Mouse (Mus musculus): Measurements from ENCODE around the gene Polr2l. TPM values are rescaled to one million over a fixed set of nuclear protein-coding genes. Genes with fewer than 3 reads are reported as not detected.

Gene Polr2l
- polyA plus RNA-seq, 1 experiment from 2014 or later: 57.5 TPM

DNA sequence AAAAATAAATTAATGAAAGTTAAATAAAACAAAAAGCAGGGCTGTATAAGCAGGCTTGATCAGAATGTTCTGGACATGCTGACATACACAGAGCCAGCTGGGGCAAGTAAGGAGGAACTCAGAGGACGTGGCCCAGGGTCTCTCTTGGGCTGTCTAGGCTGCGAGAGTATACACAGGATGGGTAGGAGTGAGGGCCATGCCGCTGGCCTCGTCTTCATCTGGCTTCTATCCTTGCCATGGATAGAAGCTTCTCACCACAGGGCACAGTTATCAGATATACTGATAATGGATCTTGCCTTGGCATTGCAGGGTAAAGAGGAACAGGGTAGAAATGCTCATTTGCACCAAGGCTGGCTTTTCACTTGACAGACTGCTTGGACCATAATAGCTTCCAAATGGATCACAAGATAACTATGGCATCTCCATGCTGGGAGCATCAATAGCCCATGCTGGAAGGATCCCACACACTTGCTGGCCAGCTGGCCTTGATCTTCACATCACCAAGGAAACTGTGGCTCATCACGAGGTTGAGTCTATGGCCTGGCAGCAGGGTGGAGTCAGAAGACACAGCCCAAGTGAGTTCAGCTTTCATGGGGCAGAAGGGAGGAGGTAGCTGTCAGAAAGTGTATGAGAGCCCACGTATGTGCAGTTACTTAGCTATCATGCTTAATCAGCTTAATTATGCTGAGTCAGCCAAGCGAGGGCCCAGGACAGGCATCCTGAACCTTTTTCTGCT lies 27.1 kb upstream of the Polr2l start:
- Histone ChIP-seq H3K9ac (no peak overlapping the region), H3K27ac (no peak overlapping the region), H3K4me1 (no peaks in the 10 kb centered on the region), H3K27me3 (no peaks in the 10 kb centered on the region), H3K9me3 (no peaks in the 10 kb centered on the region), H3K4me3 (no peak overlapping the region), H3K36me3 (peaks cover 24% of the 10 kb centered on the region; the same call in 1 of the 2 replicates), H3K4me2 (no peak overlapping the region)
- ATAC-seq (ENCODE audit: insufficient number of reproducible peaks, low FRiP score, low TSS enrichment, low read depth): no peak
- WGBS: 85% methylated on average over 7 of the region's 7 CpGs

DNA sequence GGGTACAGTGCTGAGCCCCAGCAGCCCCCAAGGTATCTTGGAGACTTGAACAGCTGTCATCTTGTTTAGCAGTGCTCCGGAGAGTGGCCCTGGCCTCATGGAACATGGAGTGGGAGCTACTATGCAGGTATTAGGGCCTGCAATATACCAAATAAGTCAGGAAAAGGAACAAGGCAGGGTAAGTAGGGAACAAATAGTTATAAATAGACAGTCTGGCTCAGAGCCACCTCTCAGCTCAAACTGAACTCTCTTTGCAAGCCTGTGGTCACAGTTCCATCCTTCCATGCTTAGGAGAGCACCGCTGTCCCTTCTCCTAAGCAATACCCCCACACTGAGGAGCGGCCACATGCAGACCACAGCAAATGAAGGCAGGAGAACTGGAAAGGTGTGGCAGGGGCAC lies 22.7 kb upstream of the Polr2l start:
- Histone ChIP-seq H3K27me3 (no peaks in the 10 kb centered on the region), H3K4me1 (no peaks in the 10 kb centered on the region), H3K9me3 (no peaks in the 10 kb centered on the region), H3K36me3 (peaks cover 46% of the 10 kb centered on the region), H3K4me3 (no peak overlapping the region), H3K27ac (no peak overlapping the region), H3K4me2 (no peak overlapping the region), H3K9ac (no peak overlapping the region)
- no peak for ATAC-seq (ENCODE audit: insufficient number of reproducible peaks, low FRiP score, low TSS enrichment, low read depth)
- WGBS: 91% methylated on average over 3 of the region's 3 CpGs

DNA sequence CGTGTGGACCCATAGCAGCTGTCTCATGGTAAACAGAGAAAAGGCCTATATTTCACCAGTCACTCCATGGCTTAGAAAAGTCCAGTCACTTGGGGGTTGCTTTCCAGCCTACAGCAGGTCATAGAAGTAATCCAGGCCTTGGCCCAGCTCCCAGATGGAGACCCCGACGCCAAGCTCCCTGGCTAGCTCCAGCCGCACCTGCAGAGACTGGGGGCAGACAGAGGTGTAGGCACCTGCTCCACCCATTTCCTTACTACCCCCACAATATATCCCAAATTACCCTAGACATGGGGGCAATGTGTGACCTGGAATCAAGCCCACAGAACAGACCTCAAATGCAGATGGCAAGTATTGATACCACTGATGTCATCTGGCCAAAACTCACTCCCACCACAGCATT lies 21.0 kb upstream of the Polr2l start:
- Histone ChIP-seq H3K4me2 (no peak overlapping the region), H3K4me1 (no peaks in the 10 kb centered on the region), H3K4me3 (no peak overlapping the region), H3K36me3 (peaks cover 46% of the 10 kb centered on the region), H3K27ac (no peak overlapping the region), H3K27me3 (no peaks in the 10 kb centered on the region), H3K9me3 (no peaks in the 10 kb centered on the region), H3K9ac (no peak overlapping the region)
- WGBS: 81% methylated on average over 4 of the region's 4 CpGs
- no peak for ATAC-seq (ENCODE audit: insufficient number of reproducible peaks, low FRiP score, low TSS enrichment, low read depth)

DNA sequence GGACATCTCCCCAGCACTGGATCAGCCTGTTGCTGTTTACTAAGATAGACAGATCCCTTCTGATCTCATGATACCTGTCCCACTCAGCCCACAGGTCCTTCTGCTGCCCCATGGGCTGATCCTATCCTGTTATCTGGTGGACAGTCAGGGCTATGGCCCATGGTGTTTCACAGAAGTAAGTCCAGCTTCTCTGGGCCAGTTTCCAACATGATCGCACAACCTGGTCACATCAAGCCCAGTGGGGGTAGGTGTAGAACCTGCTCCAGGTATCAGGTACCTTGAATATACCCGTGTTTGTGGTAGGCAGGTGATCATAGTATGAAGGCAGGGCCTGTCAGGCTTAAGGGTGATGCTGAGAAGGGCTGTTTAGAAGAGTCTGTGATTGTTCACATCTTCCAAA lies 20.4 kb upstream of the Polr2l start:
- Histone ChIP-seq H3K27ac (no peak overlapping the region), H3K9me3 (no peaks in the 10 kb centered on the region), H3K4me1 (no peaks in the 10 kb centered on the region), H3K27me3 (no peaks in the 10 kb centered on the region), H3K4me3 (no peak overlapping the region), H3K4me2 (no peak overlapping the region), H3K36me3 (peaks cover 47% of the 10 kb centered on the region), H3K9ac (no peak overlapping the region)
- no peak for ATAC-seq (ENCODE audit: insufficient number of reproducible peaks, low FRiP score, low TSS enrichment, low read depth)
- WGBS: 83% methylated on average over 2 of the region's 2 CpGs

DNA sequence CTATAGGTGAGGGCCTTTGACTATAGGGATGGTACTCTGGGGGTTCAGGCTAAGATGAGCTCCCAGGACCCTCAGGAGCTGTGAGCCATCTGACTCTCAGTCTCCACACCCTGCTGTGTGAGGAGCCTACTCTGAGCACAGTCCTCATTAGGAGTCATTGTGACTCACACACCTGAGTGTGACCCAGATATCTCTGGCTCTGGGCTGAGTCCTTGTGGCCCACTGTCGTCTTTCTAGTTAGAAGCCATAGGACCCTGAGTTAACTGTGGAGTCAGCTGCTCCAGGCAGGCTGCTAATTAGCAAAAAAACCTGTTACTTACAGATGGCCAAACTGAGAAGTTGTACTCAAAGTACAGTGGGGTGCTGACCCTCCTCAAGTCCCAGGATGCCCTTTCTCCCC lies 18.8 kb upstream of the Polr2l start:
- no peak overlapping the region for H3K4me2 ChIP-seq
- H3K4me1 ChIP-seq: no peaks in the 10 kb centered on the region
- WGBS: 71% methylated on average over 1 of the region's 1 CpGs
- H3K36me3 ChIP-seq: peaks cover 41% of the 10 kb centered on the region
- H3K27me3 ChIP-seq: no peaks in the 10 kb centered on the region
- H3K4me3 ChIP-seq: no peak overlapping the region
- no peaks in the 10 kb centered on the region for H3K9me3 ChIP-seq
- ATAC-seq (ENCODE audit: insufficient number of reproducible peaks, low FRiP score, low TSS enrichment, low read depth): no peak
- H3K27ac ChIP-seq: no peak overlapping the region
- no peak overlapping the region for H3K9ac ChIP-seq

DNA sequence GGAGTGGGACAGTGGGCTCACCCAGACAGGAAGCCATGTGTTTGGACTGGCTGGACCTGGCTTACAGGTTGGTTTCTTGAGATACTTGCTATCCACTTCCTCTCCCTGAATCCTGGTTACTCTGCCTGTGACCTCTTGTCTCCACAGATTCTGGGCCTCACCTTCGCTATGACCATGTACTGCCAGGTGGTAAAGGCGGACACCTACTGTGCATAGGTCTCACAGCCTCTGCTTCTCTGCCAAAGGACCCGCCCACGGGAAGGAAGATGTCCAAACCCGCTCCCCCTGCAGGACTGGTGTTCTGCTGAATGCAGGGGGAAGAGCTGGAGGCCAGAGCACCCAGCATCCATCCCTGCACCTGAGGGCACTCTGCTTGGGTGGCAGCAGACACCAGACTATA lies 17.8 kb upstream of the Polr2l start:
- Histone ChIP-seq H3K4me1 (no peaks in the 10 kb centered on the region), H3K27me3 (no peaks in the 10 kb centered on the region), H3K4me3 (no peak overlapping the region), H3K9ac (no peak overlapping the region), H3K4me2 (no peak overlapping the region), H3K36me3 (peaks cover 41% of the 10 kb centered on the region), H3K9me3 (no peaks in the 10 kb centered on the region), H3K27ac (no peak overlapping the region)
- WGBS: 87% methylated on average over 5 of the region's 5 CpGs
- no peak for ATAC-seq (ENCODE audit: insufficient number of reproducible peaks, low FRiP score, low TSS enrichment, low read depth)

DNA sequence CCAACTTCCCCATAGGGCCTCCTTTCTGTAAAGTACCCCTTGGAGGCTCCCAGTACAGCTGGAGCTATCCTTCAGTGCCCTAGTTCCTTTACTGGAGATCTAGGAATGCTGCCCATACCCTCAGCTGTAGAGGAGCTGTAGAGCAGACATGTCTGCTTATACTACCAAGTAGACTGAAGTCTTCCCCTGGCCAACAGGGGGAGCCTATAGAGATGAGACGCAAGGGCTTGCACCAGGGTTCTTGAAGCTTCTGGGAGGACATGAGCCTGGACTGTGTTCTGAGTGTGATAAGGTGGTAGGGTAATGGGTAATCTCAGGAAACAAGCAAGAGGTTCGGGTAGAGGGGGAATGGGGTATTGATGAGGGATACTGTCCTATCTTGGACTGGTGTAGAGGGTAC lies 16.2 kb upstream of the Polr2l start:
- no peaks in the 10 kb centered on the region for H3K27me3 ChIP-seq
- no peaks in the 10 kb centered on the region for H3K4me1 ChIP-seq
- 83% methylated on average over 2 of the region's 2 CpGs for WGBS
- H3K36me3 ChIP-seq: peaks cover 45% of the 10 kb centered on the region
- no peak overlapping the region for H3K4me3 ChIP-seq
- H3K9me3 ChIP-seq: no peaks in the 10 kb centered on the region
- no peak overlapping the region for H3K4me2 ChIP-seq
- no peak for ATAC-seq (ENCODE audit: insufficient number of reproducible peaks, low FRiP score, low TSS enrichment, low read depth)
- no peak overlapping the region for H3K9ac ChIP-seq
- no peak overlapping the region for H3K27ac ChIP-seq

DNA sequence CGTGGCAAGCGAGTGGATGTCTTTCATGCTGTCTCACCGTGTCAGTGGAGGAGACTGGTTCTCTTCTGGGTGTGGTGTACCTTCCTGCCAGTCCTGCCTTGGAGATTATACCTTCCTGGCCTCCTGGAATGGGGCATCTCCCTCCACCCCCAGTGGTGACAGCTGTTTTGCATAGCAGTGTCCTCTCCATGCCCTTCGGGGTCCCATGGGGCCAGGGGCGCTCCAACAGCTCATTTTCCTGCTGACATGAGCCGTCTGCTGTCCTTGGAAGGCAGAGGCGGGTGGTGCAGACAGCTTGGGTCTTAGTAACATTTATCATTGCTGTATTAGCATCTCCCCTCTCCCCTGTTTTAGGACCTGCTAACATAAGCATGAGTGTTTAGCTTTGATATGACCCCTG lies 12.2 kb upstream of the Polr2l start:
- no peak overlapping the region for H3K4me2 ChIP-seq
- no peak overlapping the region for H3K4me3 ChIP-seq
- WGBS: 83% methylated on average over 7 of the region's 7 CpGs
- H3K9me3 ChIP-seq: no peaks in the 10 kb centered on the region
- ATAC-seq (ENCODE audit: insufficient number of reproducible peaks, low FRiP score, low TSS enrichment, low read depth): no peak
- H3K36me3 ChIP-seq: peaks cover 20% of the 10 kb centered on the region
- H3K27me3 ChIP-seq: peaks cover 14% of the 10 kb centered on the region
- H3K4me1 ChIP-seq: peaks cover 10% of the 10 kb centered on the region
- H3K27ac ChIP-seq: no peak overlapping the region
- H3K9ac ChIP-seq: no peak overlapping the region

DNA sequence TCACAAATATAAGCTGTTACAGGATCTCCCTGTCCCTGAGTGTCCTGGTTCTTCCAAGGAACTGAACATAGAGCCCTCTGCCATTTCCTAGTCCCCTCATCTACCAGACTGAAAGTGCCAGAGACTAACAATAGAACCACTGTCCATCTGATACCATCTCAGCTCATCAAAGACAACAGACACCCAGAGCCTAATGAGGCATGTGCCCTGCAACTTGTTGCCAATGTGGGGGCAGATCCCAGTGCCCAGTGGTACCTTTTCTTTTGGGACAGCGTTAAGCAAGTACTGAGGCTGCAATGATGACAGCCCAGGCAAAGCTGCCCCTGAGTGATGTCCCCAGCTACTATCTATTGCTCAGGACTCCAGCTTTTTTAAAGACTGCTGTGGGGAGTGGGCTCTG lies 11.3 kb upstream of the Polr2l start:
- Histone ChIP-seq H3K4me3 (no peak overlapping the region), H3K9ac (no peak overlapping the region), H3K4me2 (no peak overlapping the region), H3K9me3 (no peaks in the 10 kb centered on the region), H3K36me3 (peaks cover 12% of the 10 kb centered on the region), H3K27ac (no peak overlapping the region), H3K27me3 (peaks cover 21% of the 10 kb centered on the region), H3K4me1 (peaks cover 19% of the 10 kb centered on the region)
- 87% methylated on average over 1 of the region's 1 CpGs for WGBS
- no peak for ATAC-seq (ENCODE audit: insufficient number of reproducible peaks, low FRiP score, low TSS enrichment, low read depth)

DNA sequence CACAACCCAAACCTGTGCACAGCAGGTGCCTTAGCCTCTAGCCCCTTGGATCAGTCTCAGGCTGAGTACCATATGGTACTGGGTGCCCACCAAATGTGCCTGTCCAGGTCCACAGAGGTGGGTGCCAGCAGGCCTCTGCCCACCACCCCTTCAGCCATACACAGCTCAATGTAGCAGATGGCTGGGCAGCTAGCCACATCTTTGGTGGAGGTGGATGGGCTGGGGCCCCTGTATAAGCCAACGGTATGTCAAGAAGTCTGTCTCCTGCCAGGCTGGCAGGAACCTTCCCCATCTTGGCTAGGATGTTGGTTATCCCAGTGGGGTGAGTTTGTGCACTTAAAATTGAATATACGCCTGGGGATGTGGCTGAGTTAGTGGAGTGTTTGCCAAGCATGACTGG lies 10.7 kb upstream of the Polr2l start:
- Histone ChIP-seq H3K9ac (no peak overlapping the region), H3K4me1 (peaks cover 25% of the 10 kb centered on the region), H3K4me3 (no peak overlapping the region), H3K9me3 (no peaks in the 10 kb centered on the region), H3K27ac (no peak overlapping the region), H3K36me3 (peaks cover 8% of the 10 kb centered on the region), H3K4me2 (no peak overlapping the region), H3K27me3 (peaks cover 21% of the 10 kb centered on the region)
- no peak for ATAC-seq (ENCODE audit: insufficient number of reproducible peaks, low FRiP score, low TSS enrichment, low read depth)
- WGBS: 80% methylated on average over 2 of the region's 2 CpGs

DNA sequence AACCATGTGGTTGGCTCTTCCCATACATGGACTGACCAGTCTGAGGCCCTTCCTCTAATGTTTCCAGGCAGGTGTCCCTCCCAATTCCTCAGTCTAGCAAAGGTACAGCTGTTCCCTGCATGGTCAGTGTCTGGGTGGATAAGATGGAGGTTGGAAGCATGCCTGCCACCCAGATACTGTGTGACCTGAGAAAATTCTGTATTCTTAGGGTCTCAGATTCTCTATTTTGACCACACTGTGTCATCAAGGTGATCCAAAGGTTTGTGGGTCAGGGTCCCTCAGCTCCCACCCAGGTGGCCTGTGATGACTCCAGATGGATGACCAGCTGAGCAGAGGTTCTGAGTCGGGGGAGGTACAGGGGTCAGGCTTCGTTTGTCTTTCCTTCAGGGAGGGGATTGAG lies 10.3 kb upstream of the Polr2l start:
- Histone ChIP-seq H3K9ac (no peak overlapping the region), H3K27ac (no peak overlapping the region), H3K36me3 (peaks cover 8% of the 10 kb centered on the region), H3K9me3 (no peaks in the 10 kb centered on the region), H3K4me1 (peaks cover 28% of the 10 kb centered on the region), H3K4me2 (no peak overlapping the region), H3K4me3 (no peak overlapping the region), H3K27me3 (peaks cover 21% of the 10 kb centered on the region)
- ATAC-seq (ENCODE audit: insufficient number of reproducible peaks, low FRiP score, low TSS enrichment, low read depth): no peak
- WGBS: 69% methylated on average over 2 of the region's 2 CpGs

DNA sequence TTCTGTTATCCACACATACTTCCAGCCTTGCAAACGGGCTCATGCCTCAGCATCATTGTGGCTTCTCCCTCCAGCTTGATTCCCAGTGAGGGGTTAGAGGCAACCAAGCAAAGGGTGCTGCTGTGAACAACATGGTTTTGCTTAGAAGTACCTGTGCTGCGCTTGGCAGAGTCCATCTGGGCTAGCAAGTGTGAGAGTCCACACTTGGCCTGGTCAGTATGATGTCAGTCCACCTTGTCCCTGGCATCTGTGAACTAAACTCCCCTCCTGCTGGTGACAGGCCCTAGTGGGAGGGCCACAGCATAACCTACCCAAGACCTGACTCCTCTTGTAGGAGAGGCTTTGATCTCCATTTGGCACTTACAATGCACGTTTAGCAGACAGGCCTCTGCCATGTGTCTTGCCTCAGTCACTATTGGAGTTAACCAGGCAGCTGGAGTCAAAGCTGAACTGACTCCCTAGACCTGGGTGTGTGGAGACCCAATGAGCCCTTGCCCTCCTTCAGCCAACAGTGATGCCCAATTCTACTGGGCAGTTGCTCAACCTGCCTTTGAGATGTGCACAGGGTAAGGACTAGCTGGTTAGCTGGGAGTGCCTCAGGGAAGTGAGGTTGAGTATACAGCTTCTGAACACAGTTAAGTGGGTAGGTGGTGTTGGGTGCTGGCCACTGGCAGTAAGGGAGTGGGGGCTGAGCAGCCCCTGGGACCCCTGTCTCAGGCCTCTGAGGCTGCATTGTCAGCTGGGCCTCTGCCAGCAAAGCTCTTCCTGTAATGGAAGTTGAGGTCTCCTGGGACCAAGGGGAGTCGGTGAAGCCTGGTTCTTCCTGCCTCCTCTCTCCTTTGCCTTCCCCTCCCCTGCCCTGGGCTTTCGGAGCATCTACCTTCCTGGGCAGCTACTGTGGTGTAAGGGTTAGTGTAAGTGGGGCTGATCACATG lies 9.5 kb upstream of the Polr2l start:
- H3K9me3 ChIP-seq: no peaks in the 10 kb centered on the region
- peaks cover 21% of the 10 kb centered on the region for H3K27me3 ChIP-seq
- H3K4me1 ChIP-seq: peaks cover 28% of the 10 kb centered on the region
- H3K27ac ChIP-seq: no peak overlapping the region
- WGBS: 68% methylated on average over 5 of the region's 5 CpGs
- no peak for ATAC-seq (ENCODE audit: insufficient number of reproducible peaks, low FRiP score, low TSS enrichment, low read depth)
- peaks cover 6% of the 10 kb centered on the region for H3K36me3 ChIP-seq
- H3K9ac ChIP-seq: no peak overlapping the region
- H3K4me2 ChIP-seq: no peak overlapping the region
- H3K4me3 ChIP-seq: no peak overlapping the region
